Mouse (Mus musculus): ENCODE data around the gene Zfp975.
"Not testable (repeated sequence)": the region's sequence is repeated elsewhere in the genome, so short reads cannot be mapped to it uniquely, and the experiment has no call there.

Zfp975 gene

DNA sequence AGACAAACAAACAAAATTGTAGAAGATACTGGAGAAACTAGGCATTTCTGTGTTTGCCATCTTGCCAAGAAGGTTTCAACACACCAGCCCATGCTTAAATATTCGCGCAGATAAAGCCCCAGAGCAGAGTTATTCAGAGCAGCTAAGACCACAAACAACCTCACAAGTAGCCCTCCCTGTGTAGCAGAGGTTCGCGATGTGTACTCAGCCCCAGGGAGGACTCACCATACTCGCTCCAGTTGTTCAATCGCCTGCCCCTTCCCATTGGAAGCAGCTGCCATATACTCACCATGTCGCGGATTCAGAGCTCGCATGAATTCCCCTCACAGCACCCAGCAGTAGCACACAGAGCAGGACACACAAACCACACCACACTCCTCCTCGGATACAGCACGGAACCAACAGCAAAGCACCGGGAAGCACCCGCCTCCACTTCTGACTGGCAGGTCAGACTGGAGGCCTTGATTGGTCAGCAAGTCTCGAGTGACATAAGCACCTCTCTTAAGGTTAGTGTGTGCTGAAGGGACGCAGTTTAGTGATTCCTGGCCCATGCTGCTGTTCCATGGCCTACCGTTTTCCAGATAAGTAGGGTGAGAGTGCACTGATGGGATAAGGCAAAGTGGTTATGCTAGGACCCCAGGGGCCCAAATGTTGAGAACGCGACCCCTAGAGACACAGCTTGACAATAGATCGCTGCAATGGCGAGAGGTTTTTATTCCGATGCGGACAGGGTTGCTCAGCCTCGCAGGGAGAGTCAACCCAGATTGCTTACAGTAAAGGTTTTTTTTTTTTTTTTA is at the start of gene Zfp975:
Zfp975 (minus strand) TSS at position 381 of the 797 bp plus-strand sequence.
- peak; percentile 63 to 75 for DNase-seq (ENCODE audit: low spot score in 2 of 2)

GRCm38 (mm10) chr7:42738536-42739210 is 46.1 kb upstream of the Zfp975 start:
- DNase-seq (ENCODE audit: low spot score in 2 of 2): no peak

- not testable (repeated sequence) for DNase-seq (ENCODE audit: low spot score in 2 of 2)
Observed at GRCm38 (mm10) chr7:42726917-42727316, 34.4 kb upstream of the Zfp975 start, which contains the start of gene Gm17067. TSS of gene Gm17067 (minus strand) at chr7:42727017.

- peak in 1 of 2 experiments; percentile 13 for DNase-seq (ENCODE audit: low spot score in 2 of 2)
Observed at GRCm38 (mm10) chr7:42693251-42693650, 709 bp upstream of the Zfp975 start.

DNA sequence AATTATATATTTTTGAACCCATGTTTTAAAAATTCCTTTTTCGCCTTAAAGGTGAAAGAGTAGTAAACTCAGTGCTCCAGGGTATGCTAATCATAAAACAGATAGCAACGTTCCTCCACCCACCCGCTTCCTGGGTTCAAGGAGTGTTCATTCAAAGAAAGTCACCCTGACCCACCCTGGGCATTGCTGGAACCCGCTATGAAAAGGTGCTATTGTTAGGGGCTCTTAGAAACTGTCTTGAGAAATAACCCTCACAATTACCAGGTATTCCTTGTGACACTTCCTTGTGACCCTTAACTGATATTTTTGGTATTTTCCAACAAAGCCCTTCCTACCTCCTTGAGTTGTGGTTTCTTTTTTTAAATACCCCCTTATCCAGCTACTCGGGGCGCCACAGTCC is 12.5 kb downstream of the Zfp975 start:
- DNase-seq (ENCODE audit: low spot score in 2 of 2): not testable (repeated sequence)

- DNase-seq (ENCODE audit: low spot score in 2 of 2): not testable (repeated sequence)
Observed at GRCm38 (mm10) chr7:42679646-42680045, 12.9 kb downstream of the Zfp975 start.

DNA sequence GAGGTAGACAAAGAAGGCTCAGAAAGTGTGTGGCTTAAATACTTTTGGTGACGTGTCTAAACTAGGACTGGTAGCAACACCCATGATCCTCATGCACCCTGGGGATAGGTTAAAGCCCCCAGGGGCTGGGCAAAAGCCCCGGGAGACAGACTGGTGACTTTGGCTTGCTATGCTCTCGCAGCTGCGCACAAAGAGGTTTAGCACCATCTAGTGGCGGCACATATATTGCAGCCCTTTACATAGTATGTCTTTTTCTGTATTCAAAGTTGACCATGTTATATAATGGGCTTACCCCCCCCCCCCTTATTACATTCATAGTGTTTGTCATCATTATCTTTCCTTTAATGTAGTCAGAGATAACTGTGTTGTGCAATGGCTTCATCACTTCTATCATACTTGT is 32.4 kb downstream of the Zfp975 start:
- not testable (repeated sequence) for DNase-seq (ENCODE audit: low spot score in 2 of 2)

DNA sequence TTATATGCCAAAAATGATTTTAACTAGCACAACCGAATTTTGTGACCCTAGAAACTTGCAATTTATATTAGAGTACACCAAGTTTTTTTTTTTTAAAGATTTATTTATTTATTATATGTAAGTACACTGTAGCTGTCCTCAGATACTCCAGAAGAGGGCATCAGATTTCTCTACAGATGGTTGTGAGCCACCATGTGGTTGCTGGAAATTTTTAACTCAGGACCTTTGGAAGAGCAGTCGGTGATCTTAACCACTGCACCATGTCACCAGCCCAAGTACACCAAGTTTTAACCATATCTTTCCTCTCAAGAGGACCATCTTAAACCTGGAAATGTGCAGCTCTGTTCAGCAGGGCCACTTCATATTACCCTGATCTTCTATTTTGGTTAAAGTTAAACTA is 37.3 kb downstream of the Zfp975 start:
- not testable (repeated sequence) for DNase-seq (ENCODE audit: low spot score in 2 of 2)

GRCm38 (mm10) chr7:42643120-42643620 is 49.4 kb downstream of the Zfp975 start:
- peak in 1 of 2 experiments; percentile 2 for DNase-seq (ENCODE audit: low spot score in 2 of 2)

DNA sequence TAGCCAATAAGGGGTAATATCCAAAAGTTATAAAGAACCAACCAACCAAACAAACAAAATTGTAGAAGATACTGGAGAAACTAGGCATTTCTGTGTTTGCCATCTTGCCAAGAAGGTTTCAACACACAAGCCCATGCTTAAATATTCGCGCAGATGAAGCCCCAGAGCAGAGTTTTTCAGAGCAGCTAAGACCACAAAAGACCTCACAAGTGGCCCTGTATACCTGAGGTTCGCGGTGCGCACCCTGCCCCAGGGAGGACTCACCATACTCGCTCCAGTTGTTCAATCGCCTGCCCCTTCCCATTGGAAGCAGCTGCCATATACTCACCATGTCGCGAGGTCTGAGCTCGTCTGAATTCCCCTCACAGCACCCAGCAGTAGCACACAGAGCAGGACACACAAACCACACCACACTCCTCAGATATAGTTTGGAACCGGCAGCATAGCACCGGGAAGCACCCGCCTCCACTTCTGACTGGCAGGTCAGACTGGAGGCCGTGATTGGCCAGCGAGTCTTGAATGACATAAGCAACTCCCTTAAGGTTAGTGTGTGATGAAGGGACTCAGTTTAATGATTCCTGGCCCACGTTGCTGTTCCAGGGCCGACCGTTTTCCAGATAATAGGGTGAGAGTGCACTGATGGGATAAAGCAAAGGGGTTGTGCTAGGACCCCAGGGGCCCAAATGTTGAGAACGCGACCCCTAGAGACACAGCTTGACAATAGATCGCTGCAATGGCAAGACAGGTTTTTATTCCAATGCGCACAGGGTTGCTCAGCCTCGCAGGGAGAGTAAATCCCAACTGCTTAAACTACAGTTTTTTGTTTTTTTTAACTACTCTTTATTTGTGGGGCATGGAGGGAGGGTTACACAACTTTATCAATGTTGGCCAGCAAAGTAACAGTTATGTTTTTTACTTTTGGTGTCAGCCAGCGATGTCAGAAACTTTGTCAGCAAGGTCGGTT is 50.1 kb downstream of the Zfp975 start, which contains the start of gene Zfp976:
Zfp976 (minus strand) TSS at position 437 of the 964 bp plus-strand sequence.
- peak; percentile 56 to 61 for DNase-seq (ENCODE audit: low spot score in 2 of 2)

DNA sequence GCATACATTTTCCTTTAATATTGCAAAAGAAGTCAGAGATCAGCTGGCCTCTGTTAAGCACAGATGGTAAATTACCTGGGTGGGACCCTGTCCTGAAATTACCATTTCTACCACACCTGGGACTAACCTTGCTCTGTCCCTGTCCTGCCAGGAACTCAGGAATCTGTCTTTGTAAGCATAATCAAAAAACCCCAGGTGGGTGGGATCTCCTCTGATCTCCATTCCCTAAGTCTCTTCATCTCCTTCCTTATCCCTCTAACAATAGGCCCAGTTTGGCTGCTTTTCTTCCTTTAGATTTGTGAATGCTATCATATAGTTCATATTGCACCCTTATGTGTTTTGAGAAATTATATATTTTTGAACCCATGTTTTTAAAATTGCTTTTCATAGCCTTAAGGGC is 61.5 kb downstream of the Zfp975 start:
- DNase-seq (ENCODE audit: low spot score in 2 of 2): not testable (repeated sequence)
